Mouse (Mus musculus) heart, adult 2 months (tissue): ENCODE results near the gene Cbln3. TPM values are rescaled to one million over a fixed set of nuclear protein-coding genes. Genes with fewer than 3 reads are reported as not detected.

Experiments used
- DNase-seq, 2 experiments: peaks; one replicate each; pipeline ENCODE4 v3.0.0; 2021
- H3K27ac ChIP-seq: fragments of 200-600 bp; 2 replicates; pipeline ENCODE4 v1.8.1; 2022
- H3K27me3 ChIP-seq: fragments of 200-500 bp; 2 replicates; pipeline ENCODE4 v1.6.1; 2012; ENCODE audit warnings: mild to moderate bottlenecking, low read length, inconsistent platforms, mixed read lengths; ENCODE audit not compliant: control insufficient read depth, insufficient read depth
- H3K36me3 ChIP-seq: fragments of 200-500 bp; 2 replicates; pipeline ENCODE4 v1.6.1; 2012; ENCODE audit warnings: low read length, inconsistent platforms; ENCODE audit not compliant: control insufficient read depth, insufficient read depth
- H3K4me1 ChIP-seq: fragments of 200-500 bp; 2 replicates; pipeline ENCODE4 v1.6.1; 2011; ENCODE audit warnings: low read length; ENCODE audit not compliant: control insufficient read depth, insufficient read depth
- H3K4me3 ChIP-seq: fragments of 200-600 bp; 2 replicates; pipeline ENCODE4 v1.8.1; 2022
- H3K79me2 ChIP-seq: fragments of 200-500 bp; replicated peaks from 2 replicates; pipeline ENCODE4 v1.6.1; 2012; ENCODE audit warnings: mild to moderate bottlenecking, inconsistent platforms, low read length, moderate library complexity, mixed read lengths; ENCODE audit not compliant: control insufficient read depth, insufficient read depth
- H3K9ac ChIP-seq: fragments of 200-500 bp; 2 replicates; pipeline ENCODE4 v1.6.1; 2012; ENCODE audit warnings: low read depth, mild to moderate bottlenecking, control low read depth, inconsistent platforms, low read length, mixed read lengths
- CTCF ChIP-seq: fragments of 200-600 bp; IDR thresholded peaks from 2 replicates; pipeline ENCODE4 v1.8.1; 2022; ENCODE audit warnings: antibody characterized with exemption, mild to moderate bottlenecking, moderate library complexity
- EP300 ChIP-seq: fragments of 200-500 bp; IDR thresholded peaks from 2 replicates; pipeline ENCODE4 v1.6.1; 2011; ENCODE audit warnings: low read depth, low read length, control low read depth; ENCODE audit not compliant: insufficient read depth
- POLR2A ChIP-seq: fragments of 200-500 bp; IDR thresholded peaks from 2 replicates; pipeline ENCODE4 v1.6.1; 2011; ENCODE audit warnings: mild to moderate bottlenecking, low read depth, low read length, control low read depth; ENCODE audit not compliant: insufficient read depth
- WGBS: fragments of 180-500 bp; shearing (Covaris S2); methylation state at CpG from one replicate; pipeline ENCODE4 v1.1.7; 2018; 5-methylcytosine and 5-hydroxymethylcytosine counted together
- intact Hi-C: fragments of 180-260 bp; cut with DNase I; formaldehyde crosslinking; loops from one replicate; pipeline ENCODE4 v1.15.1; 2025
- polyA plus RNA-seq: library from polyadenylated mRNA; depleted of rRNA; stranded (reverse); fragments of >200 nt; gene quantifications from 2 replicates; pipeline ENCODE4 v1.2.3, GENCODE M21; 2012; rRNA removed
- total RNA-seq, 2 experiments: library from RNA; stranded (reverse); gene quantifications; 2 replicates each; pipeline ENCODE4 v1.2.3; 2021

Gene Cbln3
- total and polyA plus RNA-seq, 3 experiments, result 0.06 to 0.18 TPM; not detected in 1

GRCm38 (mm10) chr14:55834808-55835533, 49.2 kb downstream of the Cbln3 start:
- TF ChIP-seq EP300 (no peak), CTCF (no peak), POLR2A (no peak)
- Histone ChIP-seq H3K4me1 (no peaks in the 10 kb centered on the region), H3K36me3 (no peaks in the 10 kb centered on the region), H3K4me3 (no peak overlapping the region), H3K27ac (no peak overlapping the region), H3K79me2 (no peaks in the 10 kb centered on the region), H3K27me3 (no peaks in the 10 kb centered on the region), H3K9ac (no peak overlapping the region)
- DNase-seq, result no peak
- intact Hi-C loops, result loop anchor here (2.0 kb wide), 1 partner anchor 18 kb away; no protein-coding TSS in a partner anchor
- WGBS, result 40% methylated on average over 5 of the region's 5 CpGs

- no peaks in the 10 kb centered on the region for H3K79me2 ChIP-seq
- no peak overlapping the region for H3K4me3 ChIP-seq
- no peak overlapping the region for H3K9ac ChIP-seq
- intact Hi-C loops, result no loop called here
- H3K4me1 ChIP-seq, result peaks cover 1% of the 10 kb centered on the region; the same call in 1 of the 2 replicates
- H3K27ac ChIP-seq, result no peak overlapping the region
- H3K36me3 ChIP-seq, result no peaks in the 10 kb centered on the region
- DNase-seq, result no peak
- TF ChIP-seq CTCF (no peak), POLR2A (no peak), EP300 (no peak)
- WGBS, result 90% methylated on average over 4 of the region's 4 CpGs
- H3K27me3 ChIP-seq, result no peaks in the 10 kb centered on the region
These were observed 51.1 kb downstream of the Cbln3 start for GRCm38 (mm10) chr14:55833126-55833525.

GRCm38 (mm10) chr14:55830331-55830730, 53.9 kb downstream of the Cbln3 start:
- no peak overlapping the region for H3K9ac ChIP-seq
- TF ChIP-seq CTCF (no peak), EP300 (no peak), POLR2A (no peak)
- WGBS, result 90% methylated on average over 4 of the region's 4 CpGs
- no peak overlapping the region for H3K27ac ChIP-seq
- no peaks in the 10 kb centered on the region for H3K36me3 ChIP-seq
- H3K4me3 ChIP-seq, result no peak overlapping the region
- no peaks in the 10 kb centered on the region for H3K27me3 ChIP-seq
- H3K4me1 ChIP-seq, result peaks cover 1% of the 10 kb centered on the region; the same call in 1 of the 2 replicates
- H3K79me2 ChIP-seq, result no peaks in the 10 kb centered on the region
- peak in 1 of 2 experiments; percentile 9 for DNase-seq
- intact Hi-C loops, result no loop called here

- TF ChIP-seq CTCF, result no peak
- no peak for TF ChIP-seq EP300
- TF ChIP-seq POLR2A, result no peak
- DNase-seq, result peak in 1 of 2 experiments; percentile 12
- Histone ChIP-seq H3K4me1 (peaks cover 1% of the 10 kb centered on the region; the same call in 1 of the 2 replicates), H3K27ac (no peak overlapping the region), H3K79me2 (no peaks in the 10 kb centered on the region), H3K4me3 (no peak overlapping the region), H3K27me3 (no peaks in the 10 kb centered on the region), H3K36me3 (no peaks in the 10 kb centered on the region), H3K9ac (no peak overlapping the region)
- intact Hi-C loops, result no loop called here
- 91% methylated on average over 16 of the region's 16 CpGs for WGBS
These were observed 54.3 kb downstream of the Cbln3 start for GRCm38 (mm10) chr14:55829854-55830253.

Other genes starting within 250 kb of the Cbln3 start
Only the 30 nearest of the 31 such genes appear.
- gene Gm49378, start 246.5 kb downstream of the Cbln3 start, total RNA-seq, result 1 to 10 TPM; 2.5 to 3.8 TPM
- gene Gm49378, start 246.5 kb downstream of the Cbln3 start, polyA plus RNA-seq, result 3.5 and 5.0 TPM in 2 replicates
- 10 to 100 TPM; 39.4 to 40.6 TPM for gene Tm9sf1, start 240.6 kb downstream of the Cbln3 start, total RNA-seq
- 50.6 and 63.0 TPM in 2 replicates for gene Tm9sf1, start 240.6 kb downstream of the Cbln3 start, polyA plus RNA-seq
- under 1 TPM; 0.34 to 0.47 TPM for gene Tssk4, start 234.2 kb downstream of the Cbln3 start, total RNA-seq
- gene Tssk4, start 234.2 kb downstream of the Cbln3 start, polyA plus RNA-seq, result 0.55 and 0.61 TPM in 2 replicates
- 10 to 100 TPM; 45.3 to 49.1 TPM for gene Mdp1, start 223.9 kb downstream of the Cbln3 start, total RNA-seq
- 35.7 and 54.9 TPM in 2 replicates for gene Mdp1, start 223.9 kb downstream of the Cbln3 start, polyA plus RNA-seq
- gene Gmpr2, start 212.5 kb downstream of the Cbln3 start, total RNA-seq, result 1 to 10 TPM; 8.1 to 9.0 TPM
- gene Gmpr2, start 212.5 kb downstream of the Cbln3 start, polyA plus RNA-seq, result 11.8 and 18.2 TPM in 2 replicates
- gene Nedd8, start 212.3 kb downstream of the Cbln3 start, total RNA-seq, result 100 to 1,000 TPM; 242 to 262 TPM
- gene Nedd8, start 212.3 kb downstream of the Cbln3 start, polyA plus RNA-seq, result 265 and 340 TPM in 2 replicates
- gene Tinf2, start 202.6 kb downstream of the Cbln3 start, total RNA-seq, result 10 to 100 TPM; 12.6 to 12.8 TPM
- 7.6 and 8.5 TPM in 2 replicates for gene Tinf2, start 202.6 kb downstream of the Cbln3 start, polyA plus RNA-seq
- gene Tgm1, start 170.5 kb downstream of the Cbln3 start, total RNA-seq, result under 1 TPM; 0.16 to 0.43 TPM
- gene Tgm1, start 170.5 kb downstream of the Cbln3 start, polyA plus RNA-seq, result 0.31 and 0.41 TPM in 2 replicates
- gene Rabggta, start 162.1 kb downstream of the Cbln3 start, total RNA-seq, result 10 to 100 TPM; 12.5 to 13.0 TPM
- gene Rabggta, start 162.1 kb downstream of the Cbln3 start, polyA plus RNA-seq, result 26.3 and 32.2 TPM in 2 replicates
- 10 to 100 TPM; 35.4 to 40.2 TPM for gene Dhrs1, start 138.7 kb downstream of the Cbln3 start, total RNA-seq
- gene Dhrs1, start 138.7 kb downstream of the Cbln3 start, polyA plus RNA-seq, result 82.9 and 85.8 TPM in 2 replicates
- 10 to 100 TPM; 10.1 to 11.4 TPM for gene Nop9, start 138.7 kb downstream of the Cbln3 start, total RNA-seq
- 8.3 and 13.1 TPM in 2 replicates for gene Nop9, start 138.7 kb downstream of the Cbln3 start, polyA plus RNA-seq
- under 1 TPM; 0.81 to 0.98 TPM for gene Cideb, start 125.9 kb downstream of the Cbln3 start, total RNA-seq
- 6.7 and 8.1 TPM in 2 replicates for gene Cideb, start 125.9 kb downstream of the Cbln3 start, polyA plus RNA-seq
- under 1 TPM in 1 of 2 experiments, not detected in 1; 0.20 TPM for gene Ltb4r2, start 123.0 kb downstream of the Cbln3 start, total RNA-seq
- 0.06 and 0.20 TPM in 2 replicates for gene Ltb4r2, start 123.0 kb downstream of the Cbln3 start, polyA plus RNA-seq
- gene Ltb4r1, start 118.4 kb downstream of the Cbln3 start, total RNA-seq, result under 1 TPM; 0.34 to 0.36 TPM
- gene Ltb4r1, start 118.4 kb downstream of the Cbln3 start, polyA plus RNA-seq, result 0.76 TPM in 2 replicates
- gene Adcy4, start 100.3 kb downstream of the Cbln3 start, total RNA-seq, result 10 to 100 TPM; 16.1 to 20.3 TPM
- 36.5 and 40.0 TPM in 2 replicates for gene Adcy4, start 100.3 kb downstream of the Cbln3 start, polyA plus RNA-seq
- 1 to 10 TPM; 2.2 to 2.4 TPM for gene Ripk3, start 95.5 kb downstream of the Cbln3 start, total RNA-seq
- 3.5 and 4.1 TPM in 2 replicates for gene Ripk3, start 95.5 kb downstream of the Cbln3 start, polyA plus RNA-seq
- 1 to 10 TPM; 3.6 to 5.1 TPM for gene Nfatc4, start 61.2 kb downstream of the Cbln3 start, total RNA-seq
- gene Nfatc4, start 61.2 kb downstream of the Cbln3 start, polyA plus RNA-seq, result 6.0 and 7.3 TPM in 2 replicates
- 1 to 10 TPM; 6.2 to 6.8 TPM for gene Nynrin, start 30.4 kb downstream of the Cbln3 start, total RNA-seq
- gene Nynrin, start 30.4 kb downstream of the Cbln3 start, polyA plus RNA-seq, result 3.5 and 3.8 TPM in 2 replicates
- 10 to 100 TPM in 1 of 2 experiments, 1 to 10 TPM in 1; 8.8 to 11.6 TPM for gene Khnyn, start 555 bp upstream of the Cbln3 start, total RNA-seq
- gene Khnyn, start 555 bp upstream of the Cbln3 start, polyA plus RNA-seq, result 9.3 and 13.3 TPM in 2 replicates
- gene Sdr39u1, start 15.9 kb upstream of the Cbln3 start, total RNA-seq, result 100 to 1,000 TPM; 112 to 127 TPM
- gene Sdr39u1, start 15.9 kb upstream of the Cbln3 start, polyA plus RNA-seq, result 142 and 156 TPM in 2 replicates
- 1 to 10 TPM; 1.3 to 1.8 TPM for gene Cma1, start 60.3 kb upstream of the Cbln3 start, total RNA-seq
- 2.1 and 2.5 TPM in 2 replicates for gene Cma1, start 60.3 kb upstream of the Cbln3 start, polyA plus RNA-seq
- gene Cma2, start 66.6 kb upstream of the Cbln3 start, total RNA-seq, result not detected
- gene Cma2, start 66.6 kb upstream of the Cbln3 start, polyA plus RNA-seq, result not detected in 2 replicates
- gene Mcpt1, start 133.6 kb upstream of the Cbln3 start, total RNA-seq, result not detected
- gene Mcpt1, start 133.6 kb upstream of the Cbln3 start, polyA plus RNA-seq, result not detected in 2 replicates
- not detected for gene Mcpt9, start 146.1 kb upstream of the Cbln3 start, total RNA-seq
- not detected in 2 replicates for gene Mcpt9, start 146.1 kb upstream of the Cbln3 start, polyA plus RNA-seq
- not detected for gene Mcpt2, start 157.6 kb upstream of the Cbln3 start, total RNA-seq
- gene Mcpt2, start 157.6 kb upstream of the Cbln3 start, polyA plus RNA-seq, result not detected in 2 replicates
- 1 to 10 TPM; 1.2 to 1.3 TPM for gene Mcpt4, start 177.9 kb upstream of the Cbln3 start, total RNA-seq
- 2.4 and 2.8 TPM in 2 replicates for gene Mcpt4, start 177.9 kb upstream of the Cbln3 start, polyA plus RNA-seq
- gene Mcpt8, start 200.9 kb upstream of the Cbln3 start, total RNA-seq, result not detected
- 0.23 TPM in 1 of 2 replicates, not detected in the other for gene Mcpt8, start 200.9 kb upstream of the Cbln3 start, polyA plus RNA-seq
- not detected for gene Ctsg, start 218.2 kb upstream of the Cbln3 start, total RNA-seq
- gene Ctsg, start 218.2 kb upstream of the Cbln3 start, polyA plus RNA-seq, result not detected in 2 replicates
- not detected for gene Gzme, start 236.2 kb upstream of the Cbln3 start, total RNA-seq
- not detected in 2 replicates for gene Gzme, start 236.2 kb upstream of the Cbln3 start, polyA plus RNA-seq
- gene Gzmd, start 248.2 kb upstream of the Cbln3 start, total RNA-seq, result not detected
- gene Gzmd, start 248.2 kb upstream of the Cbln3 start, polyA plus RNA-seq, result not detected in 2 replicates